Mouse (Mus musculus) sigmoid colon, adult 10 weeks (tissue): ENCODE measurements around the gene Fmr1. TPM values are rescaled to one million over a fixed set of nuclear protein-coding genes. Genes with fewer than 3 reads are reported as not detected.

Experiments
- polyA plus RNA-seq: library from polyadenylated mRNA; stranded (reverse); fragments of 350-450 nt; fragmentation: Illumina TruSeq; extraction: RNeasy Lipid Tissue Mini Kit (QIAGEN cat#74804); gene quantifications from one replicate; pipeline ENCODE4 v1.2.3, GENCODE M21; 2014; ENCODE audit warnings: low read depth, low replicate concordance

Gene Fmr1
- 248 TPM for polyA plus RNA-seq

DNA sequence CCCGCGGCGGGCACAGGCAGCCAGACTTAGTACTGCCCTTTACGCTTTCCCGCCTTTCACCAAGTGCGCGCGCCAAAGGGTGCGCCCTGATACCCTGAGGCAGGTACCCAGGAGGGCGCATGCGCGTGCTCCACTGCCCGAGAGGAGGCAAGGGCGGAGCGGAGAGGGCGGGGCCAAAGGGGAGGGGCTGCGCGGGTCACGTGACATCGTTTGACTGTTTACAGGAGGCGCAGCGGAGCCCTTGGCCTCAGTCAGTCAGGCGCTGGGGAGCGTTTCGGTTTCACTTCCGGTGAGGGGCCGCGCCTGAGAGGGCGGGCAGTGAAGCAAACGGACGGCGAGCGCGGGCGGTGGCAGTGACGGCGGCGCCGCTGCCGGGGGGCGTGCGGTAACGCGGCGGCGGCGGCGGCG lies at the start of gene Fmr1:
Gene Fmr1 (plus strand): TSS at position 209 of the 408 bp plus-strand sequence.

DNA sequence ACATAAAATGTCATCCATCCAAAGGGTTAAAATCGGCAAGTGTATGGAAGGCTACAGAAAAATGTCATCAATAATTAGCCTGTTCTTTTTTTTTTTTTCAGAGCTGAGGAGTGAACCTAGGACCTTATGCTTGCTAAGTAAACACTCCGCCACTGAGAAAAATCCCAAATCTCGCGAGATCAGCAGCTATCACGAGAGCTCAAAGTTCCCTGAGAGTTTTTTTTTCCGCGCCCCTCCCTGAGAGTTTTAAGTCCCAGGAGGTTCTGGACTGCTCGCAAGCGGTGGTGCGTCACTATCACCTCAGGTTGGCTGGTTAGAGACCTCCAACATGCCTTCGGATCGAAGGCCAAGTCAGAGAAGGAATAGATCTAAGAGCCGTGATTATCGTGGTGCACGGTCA lies 83.3 kb downstream of the Fmr1 start, which contains the start of gene Fmr1nb:
Gene Fmr1nb (plus strand): TSS at position 234 of the 400 bp plus-strand sequence.

Other genes starting within 250 kb of the Fmr1 start
- not detected for gene Fmr1nb, start 83.3 kb downstream of the Fmr1 start, polyA plus RNA-seq
- 2.4 TPM for gene Gm14698, start 142.6 kb downstream of the Fmr1 start, polyA plus RNA-seq
- not detected for gene Gm6812, start 214.5 kb downstream of the Fmr1 start, polyA plus RNA-seq